Mouse (Mus musculus): ENCODE data around the gene Stard10. TPM values are rescaled to one million over a fixed set of nuclear protein-coding genes. Genes with fewer than 3 reads are reported as not detected.

Gene Stard10
- polyA plus RNA-seq, 1 experiment from 2014 or later: 361 TPM

DNA sequence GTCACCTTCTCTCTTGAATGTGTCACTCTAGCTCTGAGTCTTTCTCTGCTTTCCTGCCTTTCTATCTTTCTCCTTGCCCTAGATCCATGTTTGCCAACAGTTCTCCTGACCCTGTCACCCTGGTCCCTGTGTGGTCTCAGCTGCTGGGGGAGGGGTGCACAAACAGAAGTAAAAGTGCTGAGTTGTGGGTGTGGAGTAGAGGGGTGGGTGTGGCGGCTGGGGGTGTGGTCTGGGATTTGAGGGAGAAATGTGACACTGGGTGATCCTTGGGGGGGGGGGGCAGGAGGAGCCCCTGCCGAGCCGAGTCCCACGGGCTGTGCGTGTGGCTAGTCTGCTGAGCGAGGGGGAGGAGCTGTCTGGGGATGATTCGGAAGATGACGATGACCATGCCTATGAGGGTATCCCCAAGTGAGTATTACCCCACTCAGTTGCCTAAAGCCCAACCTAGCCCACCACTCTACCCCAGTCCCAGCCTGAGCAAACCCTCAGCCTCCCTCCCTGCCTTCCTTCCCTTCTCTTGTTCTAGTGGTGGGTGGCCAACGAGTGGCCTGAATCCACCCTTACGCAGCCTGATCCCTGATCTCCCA is 69.1 kb downstream of the Stard10 start:
- Histone ChIP-seq H3K27ac (ENCODE audit: low read depth) (peak overlapping the region; percentile 39; the same call in 1 of the 2 replicates), H3K9ac (replicated peaks) (no peak overlapping the region), H3K27me3 (ENCODE audit: insufficient read depth, low read length) (no peaks in the 10 kb centered on the region), H3K9me3 (ENCODE audit: low read length) (no peaks in the 10 kb centered on the region), H3K4me3 (ENCODE audit: low read depth, low read length) (no peak overlapping the region), H3K4me2 (ENCODE audit: low read depth, low read length) (peak overlapping the region; percentile 42; the same call in 1 of the 2 replicates), H3K36me3 (replicated peaks; ENCODE audit: insufficient read depth, low read length) (peaks cover 50% of the 10 kb centered on the region), H3K4me1 (ENCODE audit: insufficient read depth) (peaks cover 20% of the 10 kb centered on the region)
- 61% methylated on average over 7 of the region's 10 CpGs for WGBS (ENCODE audit: insufficient replicate concordance)
- no peak for TF ChIP-seq EP300 (IDR thresholded peaks at IDR 0.05; ENCODE audit: low read depth)
- no peak for TF ChIP-seq CTCF (IDR thresholded peaks at IDR 0.05; ENCODE audit: low read depth)
- no peak for DNase-seq
- no peak for ATAC-seq

DNA sequence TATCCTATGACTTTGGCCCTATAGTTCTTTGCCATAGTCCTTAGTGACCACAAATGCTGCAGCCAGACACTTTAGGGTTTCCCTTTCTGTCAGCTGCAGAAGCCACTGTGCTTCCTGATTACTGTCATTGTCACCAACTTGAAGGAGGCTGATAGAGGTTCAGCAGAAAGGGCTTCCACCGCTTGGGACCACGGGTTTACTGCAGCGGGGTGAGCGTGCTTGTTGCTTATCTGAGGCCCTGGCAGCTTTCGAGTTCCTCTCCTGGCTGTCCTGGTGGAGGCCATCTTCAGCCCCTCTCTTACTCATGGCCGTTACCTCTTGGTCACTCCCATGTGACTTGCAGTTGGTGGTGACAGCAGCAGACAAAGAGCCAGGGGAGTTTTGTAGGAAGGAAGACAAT is 72.4 kb downstream of the Stard10 start:
- H3K4me1 ChIP-seq (ENCODE audit: insufficient read depth): peaks cover 16% of the 10 kb centered on the region
- 39% methylated on average over 6 of the region's 6 CpGs for whole genome bisulfite sequencing (ENCODE audit: insufficient replicate concordance)
- no peaks in the 10 kb centered on the region for H3K9me3 ChIP-seq (ENCODE audit: low read length)
- no peak overlapping the region for H3K9ac ChIP-seq (replicated peaks)
- H3K27ac ChIP-seq (ENCODE audit: low read depth): no peak overlapping the region
- no peaks in the 10 kb centered on the region for H3K27me3 ChIP-seq (ENCODE audit: insufficient read depth, low read length)
- no peak overlapping the region for H3K4me2 ChIP-seq (ENCODE audit: low read depth, low read length)
- H3K36me3 ChIP-seq (replicated peaks; ENCODE audit: insufficient read depth, low read length): peaks cover 67% of the 10 kb centered on the region
- no peak overlapping the region for H3K4me3 ChIP-seq (ENCODE audit: low read depth, low read length)
- no peak for ATAC-seq
- TF ChIP-seq CTCF (IDR thresholded peaks at IDR 0.05; ENCODE audit: low read depth): no peak
- no peak for TF ChIP-seq EP300 (IDR thresholded peaks at IDR 0.05; ENCODE audit: low read depth)
- DNase-seq: no peak

DNA sequence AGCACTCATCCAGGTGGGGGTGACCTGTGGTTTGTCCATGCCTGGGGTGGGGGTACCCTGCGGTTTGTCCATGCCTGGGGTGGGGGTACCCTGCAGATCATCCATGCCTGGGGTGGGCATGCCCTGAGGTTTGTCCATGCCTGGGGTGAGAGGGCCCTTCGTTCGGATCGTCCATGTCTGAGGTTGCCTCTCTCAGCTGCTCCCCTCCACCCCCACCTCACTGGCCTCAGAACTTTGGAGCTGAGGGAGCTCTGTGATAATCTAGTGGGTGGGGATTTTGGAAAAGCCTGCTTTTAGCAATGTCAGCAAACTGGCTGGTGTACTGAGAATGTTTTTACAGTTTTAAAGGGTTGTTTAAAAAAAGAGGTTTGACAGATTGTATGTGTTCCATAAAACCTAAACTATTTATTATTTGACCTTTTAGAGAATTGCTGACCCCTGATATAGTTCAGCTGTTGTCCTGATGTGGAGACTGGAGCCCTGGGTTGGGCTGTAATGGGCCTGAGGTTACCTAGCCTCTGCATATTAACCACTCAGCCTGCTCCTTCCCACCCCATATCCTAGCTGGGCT is 75.1 kb downstream of the Stard10 start:
- WGBS (ENCODE audit: insufficient replicate concordance): 64% methylated on average over 4 of the region's 4 CpGs
- DNase-seq: no peak
- H3K9ac ChIP-seq (replicated peaks): no peak overlapping the region
- no peak for TF ChIP-seq EP300 (IDR thresholded peaks at IDR 0.05; ENCODE audit: low read depth)
- no peak for TF ChIP-seq CTCF (IDR thresholded peaks at IDR 0.05; ENCODE audit: low read depth)
- no peak overlapping the region for H3K4me2 ChIP-seq (ENCODE audit: low read depth, low read length)
- no peaks in the 10 kb centered on the region for H3K27me3 ChIP-seq (ENCODE audit: insufficient read depth, low read length)
- H3K9me3 ChIP-seq (ENCODE audit: low read length): no peaks in the 10 kb centered on the region
- peaks cover 81% of the 10 kb centered on the region for H3K36me3 ChIP-seq (replicated peaks; ENCODE audit: insufficient read depth, low read length)
- no peaks in the 10 kb centered on the region for H3K4me1 ChIP-seq (ENCODE audit: insufficient read depth)
- no peak overlapping the region for H3K4me3 ChIP-seq (ENCODE audit: low read depth, low read length)
- no peak for ATAC-seq
- H3K27ac ChIP-seq (ENCODE audit: low read depth): no peak overlapping the region

DNA sequence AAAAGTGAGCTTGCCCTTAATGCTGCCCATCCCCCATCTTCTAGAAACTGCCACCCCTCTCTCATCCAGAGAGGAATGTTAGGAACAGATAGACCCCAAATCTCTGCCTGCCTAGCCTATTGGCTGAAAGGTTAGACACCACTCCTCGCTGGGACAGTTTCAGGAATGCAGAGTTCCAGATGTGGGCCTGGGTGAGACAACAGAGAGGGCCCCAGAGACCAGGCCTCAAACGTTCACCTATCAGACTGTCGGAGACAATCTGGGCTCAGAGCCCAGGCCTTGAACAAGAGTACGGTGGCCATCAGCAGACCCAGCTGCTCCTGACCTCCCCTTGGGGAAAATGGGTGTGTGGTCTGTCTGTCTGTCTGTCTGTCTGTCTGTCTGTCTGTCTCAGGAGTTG is 76.1 kb downstream of the Stard10 start:
- H3K27ac ChIP-seq (ENCODE audit: low read depth): peak overlapping the region; percentile 51
- DNase-seq: no peak

DNA sequence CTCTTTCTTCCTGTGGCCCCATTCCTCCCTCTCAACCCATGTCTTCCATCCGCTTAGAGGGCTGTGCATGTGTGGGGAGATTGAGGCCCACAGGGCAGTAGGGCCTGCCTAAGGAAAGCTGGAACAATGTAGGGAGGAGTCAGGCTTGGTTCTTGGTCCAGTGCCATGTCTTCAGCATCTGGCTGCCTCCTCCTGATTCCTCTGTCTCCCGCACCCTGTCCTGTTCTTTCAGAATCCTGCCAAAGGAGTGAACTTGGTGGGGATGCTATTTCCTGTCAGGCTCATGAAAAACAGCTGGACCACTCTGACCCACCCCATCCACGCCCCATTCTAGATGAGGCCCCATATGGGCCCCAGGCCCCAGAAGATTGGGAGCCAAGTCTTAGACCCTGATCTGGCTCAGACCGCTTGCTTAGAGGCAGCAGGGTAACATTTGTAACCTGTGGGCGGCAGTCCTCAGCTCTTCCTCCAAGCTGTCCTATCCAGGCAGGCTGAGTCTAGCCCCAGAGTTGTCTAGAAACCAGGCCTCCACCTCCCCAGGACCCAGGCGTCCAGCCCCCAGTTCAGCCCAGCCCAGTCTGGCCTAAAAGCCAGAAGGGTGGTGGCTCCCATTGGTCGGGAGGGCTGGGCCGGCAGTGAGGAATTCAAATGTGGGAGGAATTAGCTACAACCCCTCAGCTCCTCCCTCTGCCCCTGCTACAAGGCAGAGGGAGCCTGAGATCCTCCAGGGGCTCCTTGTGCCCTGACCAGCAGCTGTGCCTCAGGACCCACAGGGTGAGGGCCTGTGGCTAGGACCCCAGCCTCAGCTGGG is 77.0 kb downstream of the Stard10 start:
- ATAC-seq (peak; percentile 26; the same call in 1 of the 2 replicates), DNase-seq (no peak)
- Histone ChIP-seq H3K27ac (ENCODE audit: low read depth) (peak overlapping the region; percentile 29; the same call in 1 of the 2 replicates), H3K9me3 (ENCODE audit: low read length) (no peaks in the 10 kb centered on the region), H3K4me3 (ENCODE audit: low read depth, low read length) (no peak overlapping the region), H3K4me2 (ENCODE audit: low read depth, low read length) (no peak overlapping the region), H3K27me3 (ENCODE audit: insufficient read depth, low read length) (no peaks in the 10 kb centered on the region), H3K36me3 (replicated peaks; ENCODE audit: insufficient read depth, low read length) (peaks cover 81% of the 10 kb centered on the region), H3K9ac (replicated peaks) (no peak overlapping the region), H3K4me1 (ENCODE audit: insufficient read depth) (no peaks in the 10 kb centered on the region)
- WGBS (ENCODE audit: insufficient replicate concordance): 68% methylated on average over 8 of the region's 8 CpGs
- TF ChIP-seq CTCF (IDR thresholded peaks at IDR 0.05; ENCODE audit: low read depth): no peak
- no peak for TF ChIP-seq EP300 (IDR thresholded peaks at IDR 0.05; ENCODE audit: low read depth)

More for the DNA sequence above, 76.1 kb downstream of the Stard10 start:
- H3K4me1 ChIP-seq (ENCODE audit: insufficient read depth): no peaks in the 10 kb centered on the region
- no peak for ATAC-seq
- H3K9me3 ChIP-seq (ENCODE audit: low read length): no peaks in the 10 kb centered on the region
- no peak overlapping the region for H3K9ac ChIP-seq (replicated peaks)
- WGBS (ENCODE audit: insufficient replicate concordance): 58% methylated on average over 4 of the region's 4 CpGs
- peaks cover 81% of the 10 kb centered on the region for H3K36me3 ChIP-seq (replicated peaks; ENCODE audit: insufficient read depth, low read length)
- H3K4me2 ChIP-seq (ENCODE audit: low read depth, low read length): no peak overlapping the region
- H3K27me3 ChIP-seq (ENCODE audit: insufficient read depth, low read length): no peaks in the 10 kb centered on the region
- TF ChIP-seq EP300 (IDR thresholded peaks at IDR 0.05; ENCODE audit: low read depth): no peak
- TF ChIP-seq CTCF (IDR thresholded peaks at IDR 0.05; ENCODE audit: low read depth): no peak
- H3K4me3 ChIP-seq (ENCODE audit: low read depth, low read length): no peak overlapping the region

DNA sequence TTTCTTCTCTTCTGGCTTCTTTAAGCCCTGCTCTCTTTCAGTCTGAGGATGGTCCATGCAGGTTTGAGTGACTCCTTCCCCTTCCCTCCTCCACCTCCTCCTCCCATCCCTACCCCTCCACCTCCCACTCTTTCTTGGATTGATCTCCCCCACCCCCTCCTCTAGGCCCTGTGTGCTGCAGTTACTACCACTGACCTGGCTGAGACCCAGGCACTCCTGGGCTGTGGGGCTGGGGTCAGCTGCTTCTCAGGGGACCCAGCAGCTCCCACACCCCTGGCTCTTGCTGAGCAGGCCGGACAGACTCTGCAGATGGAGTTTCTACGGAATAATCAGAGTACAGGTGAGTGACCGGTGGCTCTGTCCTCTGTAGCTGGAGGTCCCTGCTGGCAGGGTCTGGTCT is 77.7 kb downstream of the Stard10 start:
- ATAC-seq (no peak), DNase-seq (no peak)
- 81% methylated on average over 3 of the region's 3 CpGs for WGBS (ENCODE audit: insufficient replicate concordance)
- peak overlapping the region; percentile 29; the same call in 1 of the 2 replicates for H3K27ac ChIP-seq (ENCODE audit: low read depth)
- no peaks in the 10 kb centered on the region for H3K9me3 ChIP-seq (ENCODE audit: low read length)
- H3K4me2 ChIP-seq (ENCODE audit: low read depth, low read length): no peak overlapping the region
- peaks cover 79% of the 10 kb centered on the region for H3K36me3 ChIP-seq (replicated peaks; ENCODE audit: insufficient read depth, low read length)
- no peaks in the 10 kb centered on the region for H3K4me1 ChIP-seq (ENCODE audit: insufficient read depth)
- 0 out of 2 replicates have a peak overlapping the region, but pooled peaks have one; percentile 2 for H3K9ac ChIP-seq (replicated peaks)
- TF ChIP-seq EP300 (IDR thresholded peaks at IDR 0.05; ENCODE audit: low read depth) (no peak), CTCF (IDR thresholded peaks at IDR 0.05; ENCODE audit: low read depth) (no peak)
- H3K4me3 ChIP-seq (ENCODE audit: low read depth, low read length): no peak overlapping the region
- H3K27me3 ChIP-seq (ENCODE audit: insufficient read depth, low read length): no peaks in the 10 kb centered on the region

Data from liver, postnatal 0 days (tissue).